Mouse (Mus musculus): ENCODE data around the gene Fgfr2. TPM values are rescaled to one million over a fixed set of nuclear protein-coding genes. Genes with fewer than 3 reads are reported as not detected.

Fgfr2 gene
- polyA plus RNA-seq, 1 experiment from 2014 or later: 33.9 TPM

GRCm38 (mm10) chr7:132742912-132743311 is 380.2 kb downstream of the Fgfr2 start:
- H3K4me1 ChIP-seq (replicated peaks): peaks cover 6% of the 10 kb centered on the region; the same call in 1 of the 2 replicates
- no peaks in the 10 kb centered on the region for H3K27me3 ChIP-seq
- no peak for ATAC-seq (ENCODE audit: low FRiP score)
- no peak overlapping the region for H3K4me2 ChIP-seq
- 90% methylated on average over 5 of the region's 5 CpGs for WGBS
- no peak overlapping the region for H3K4me3 ChIP-seq
- H3K9ac ChIP-seq: no peak overlapping the region
- no peak overlapping the region for H3K27ac ChIP-seq
- no peaks in the 10 kb centered on the region for H3K9me3 ChIP-seq
- no peaks in the 10 kb centered on the region; the same call in 1 of the 2 replicates for H3K36me3 ChIP-seq

- WGBS: 93% methylated on average over 6 of the region's 6 CpGs
- H3K27ac ChIP-seq: no peak overlapping the region
These were observed 383.3 kb downstream of the Fgfr2 start for GRCm38 (mm10) chr7:132739829-132740228.

GRCm38 (mm10) chr7:132738844-132739243 is 384.3 kb downstream of the Fgfr2 start:
- WGBS: 95% methylated on average over 6 of the region's 6 CpGs
- Histone ChIP-seq H3K9ac (no peak overlapping the region), H3K27me3 (no peaks in the 10 kb centered on the region), H3K36me3 (no peaks in the 10 kb centered on the region), H3K27ac (no peak overlapping the region), H3K9me3 (no peaks in the 10 kb centered on the region), H3K4me2 (no peak overlapping the region), H3K4me3 (no peak overlapping the region), H3K4me1 (replicated peaks) (peaks cover 26% of the 10 kb centered on the region)
- ATAC-seq (ENCODE audit: low FRiP score): no peak

More at GRCm38 (mm10) chr7:132739829-132740228, 383.3 kb downstream of the Fgfr2 start:
- Histone ChIP-seq H3K27me3 (no peaks in the 10 kb centered on the region), H3K4me3 (no peak overlapping the region), H3K9ac (no peak overlapping the region), H3K4me1 (replicated peaks) (peaks cover 17% of the 10 kb centered on the region), H3K4me2 (no peak overlapping the region), H3K36me3 (no peaks in the 10 kb centered on the region), H3K9me3 (no peaks in the 10 kb centered on the region)
- no peak for ATAC-seq (ENCODE audit: low FRiP score)

- no peaks in the 10 kb centered on the region for H3K9me3 ChIP-seq
- H3K4me3 ChIP-seq: no peak overlapping the region
- 62% methylated on average over 17 of the region's 17 CpGs for WGBS
- H3K4me2 ChIP-seq: no peak overlapping the region
- no peaks in the 10 kb centered on the region for H3K36me3 ChIP-seq
- no peak overlapping the region for H3K9ac ChIP-seq
- peaks cover 52% of the 10 kb centered on the region for H3K4me1 ChIP-seq (replicated peaks)
- no peak for ATAC-seq (ENCODE audit: low FRiP score)
- H3K27me3 ChIP-seq: no peaks in the 10 kb centered on the region
- peak overlapping the region; percentile 40 for H3K27ac ChIP-seq
These were observed 386.9 kb downstream of the Fgfr2 start for GRCm38 (mm10) chr7:132736099-132736862.

GRCm38 (mm10) chr7:132735145-132735544 is 388.0 kb downstream of the Fgfr2 start:
- no peaks in the 10 kb centered on the region for H3K27me3 ChIP-seq
- no peak overlapping the region for H3K4me2 ChIP-seq
- no peaks in the 10 kb centered on the region for H3K9me3 ChIP-seq
- 66% methylated on average over 5 of the region's 5 CpGs for WGBS
- H3K9ac ChIP-seq: no peak overlapping the region
- H3K4me3 ChIP-seq: no peak overlapping the region
- no peak overlapping the region for H3K27ac ChIP-seq
- no peaks in the 10 kb centered on the region for H3K36me3 ChIP-seq
- peaks cover 59% of the 10 kb centered on the region for H3K4me1 ChIP-seq (replicated peaks)
- no peak for ATAC-seq (ENCODE audit: low FRiP score)

GRCm38 (mm10) chr7:132734222-132734621 is 388.9 kb downstream of the Fgfr2 start:
- no peak overlapping the region for H3K4me2 ChIP-seq
- H3K4me3 ChIP-seq: no peak overlapping the region
- H3K9ac ChIP-seq: peak overlapping the region; percentile 53; the same call in 1 of the 2 replicates
- H3K9me3 ChIP-seq: no peaks in the 10 kb centered on the region
- 78% methylated on average over 9 of the region's 9 CpGs for WGBS
- peaks cover 64% of the 10 kb centered on the region for H3K4me1 ChIP-seq (replicated peaks)
- no peaks in the 10 kb centered on the region for H3K36me3 ChIP-seq
- no peak for ATAC-seq (ENCODE audit: low FRiP score)
- no peaks in the 10 kb centered on the region for H3K27me3 ChIP-seq
- peak overlapping the region; percentile 53 for H3K27ac ChIP-seq

GRCm38 (mm10) chr7:132733521-132733920 is 389.6 kb downstream of the Fgfr2 start:
- Histone ChIP-seq H3K4me3 (no peak overlapping the region), H3K27me3 (no peaks in the 10 kb centered on the region), H3K9ac (peak overlapping the region; percentile 53; the same call in 1 of the 2 replicates), H3K4me1 (replicated peaks) (peaks cover 64% of the 10 kb centered on the region), H3K27ac (peak overlapping the region; percentile 53), H3K4me2 (no peak overlapping the region), H3K9me3 (no peaks in the 10 kb centered on the region), H3K36me3 (no peaks in the 10 kb centered on the region)
- WGBS: 32% methylated on average over 6 of the region's 6 CpGs
- ATAC-seq (ENCODE audit: low FRiP score): no peak

- peak overlapping the region; percentile 67 for H3K27ac ChIP-seq
- H3K4me3 ChIP-seq: no peak overlapping the region
- ATAC-seq (ENCODE audit: low FRiP score): 0 out of 2 replicates have a peak, but pooled peaks have one; percentile 18
- no peak overlapping the region for H3K9ac ChIP-seq
- H3K4me2 ChIP-seq: no peak overlapping the region
- H3K4me1 ChIP-seq (replicated peaks): peaks cover 66% of the 10 kb centered on the region
- no peaks in the 10 kb centered on the region for H3K9me3 ChIP-seq
- 40% methylated on average over 6 of the region's 6 CpGs for WGBS
- no peaks in the 10 kb centered on the region for H3K27me3 ChIP-seq
- no peaks in the 10 kb centered on the region for H3K36me3 ChIP-seq
These were observed 390.9 kb downstream of the Fgfr2 start for GRCm38 (mm10) chr7:132732136-132732789.

GRCm38 (mm10) chr7:132731558-132731957 is 391.6 kb downstream of the Fgfr2 start:
- H3K27me3 ChIP-seq: no peaks in the 10 kb centered on the region
- no peak overlapping the region for H3K4me2 ChIP-seq
- ATAC-seq (ENCODE audit: low FRiP score): no peak
- WGBS: 28% methylated on average over 6 of the region's 6 CpGs
- no peaks in the 10 kb centered on the region for H3K9me3 ChIP-seq
- H3K9ac ChIP-seq: no peak overlapping the region
- no peaks in the 10 kb centered on the region for H3K36me3 ChIP-seq
- no peak overlapping the region for H3K4me3 ChIP-seq
- peaks cover 70% of the 10 kb centered on the region for H3K4me1 ChIP-seq (replicated peaks)
- peak overlapping the region; percentile 67 for H3K27ac ChIP-seq

- Histone ChIP-seq H3K4me3 (no peak overlapping the region), H3K4me1 (replicated peaks) (peaks cover 65% of the 10 kb centered on the region)
- no peak for ATAC-seq (ENCODE audit: low FRiP score)
These were observed 392.6 kb downstream of the Fgfr2 start for GRCm38 (mm10) chr7:132730510-132730909.

GRCm38 (mm10) chr7:132729093-132729831 is 393.9 kb downstream of the Fgfr2 start:
- H3K4me2 ChIP-seq: no peak overlapping the region
- no peaks in the 10 kb centered on the region for H3K36me3 ChIP-seq
- no peaks in the 10 kb centered on the region for H3K9me3 ChIP-seq
- no peak overlapping the region for H3K27ac ChIP-seq
- peaks cover 58% of the 10 kb centered on the region for H3K4me1 ChIP-seq (replicated peaks)
- no peak overlapping the region for H3K9ac ChIP-seq
- no peak overlapping the region for H3K4me3 ChIP-seq
- ATAC-seq (ENCODE audit: low FRiP score): no peak
- WGBS: 83% methylated on average over 4 of the region's 4 CpGs
- no peaks in the 10 kb centered on the region for H3K27me3 ChIP-seq

More at GRCm38 (mm10) chr7:132730510-132730909, 392.6 kb downstream of the Fgfr2 start:
- Histone ChIP-seq H3K27ac (peak overlapping the region; percentile 67; the same call in 1 of the 2 replicates), H3K9me3 (no peaks in the 10 kb centered on the region), H3K36me3 (no peaks in the 10 kb centered on the region), H3K4me2 (no peak overlapping the region), H3K27me3 (no peaks in the 10 kb centered on the region), H3K9ac (no peak overlapping the region)
- 72% methylated on average over 7 of the region's 7 CpGs for WGBS
